Mouse (Mus musculus) neutrophil, adult 5-6 weeks (primary cell): ENCODE results near the gene Spink4. TPM values are rescaled to one million over a fixed set of nuclear protein-coding genes. Genes with fewer than 3 reads are reported as not detected.

Experiments used
- ATAC-seq: fragments of 151-379, 151-347 bp; 2 replicates; pipeline ENCODE4 v1.8.0; 2017; ENCODE audit warnings: mild to moderate bottlenecking, moderate TSS enrichment; ENCODE audit not compliant: insufficient number of reproducible peaks, poor library complexity, low FRiP score, severe bottlenecking; ENCODE audit errors: extremely low read depth
- total RNA-seq: library from RNA; stranded (forward); fragments of 200-1000 nt; gene quantifications from 2 replicates; pipeline ENCODE4 v1.2.3, GENCODE M21; 2017

Spink4 gene
- total RNA-seq, result not detected in 2 replicates

- ATAC-seq, result no peak
Observed at GRCm38 (mm10) chr4:40919785-40920184, at the start of gene Spink4. Gene Spink4, plus strand, starts transcription at chr4:40920052.

GRCm38 (mm10) chr4:40870206-40870605 lies 49.6 kb upstream of the Spink4 start:
- ATAC-seq, result no peak

GRCm38 (mm10) chr4:40872129-40872528 lies 47.7 kb upstream of the Spink4 start:
- ATAC-seq, result no peak

- no peak for ATAC-seq
Observed at GRCm38 (mm10) chr4:40873320-40873719, 46.5 kb upstream of the Spink4 start.

- no peak for ATAC-seq
Observed at GRCm38 (mm10) chr4:40874151-40874600, 45.7 kb upstream of the Spink4 start.

GRCm38 (mm10) chr4:40874794-40875552 lies 44.9 kb upstream of the Spink4 start:
- ATAC-seq, result no peak

- ATAC-seq, result peak; percentile 82
Observed at GRCm38 (mm10) chr4:40875842-40876241, 44.0 kb upstream of the Spink4 start.

- peak; percentile 64 for ATAC-seq
Observed at GRCm38 (mm10) chr4:40876814-40877371, 43.0 kb upstream of the Spink4 start.

- ATAC-seq, result no peak
Observed at GRCm38 (mm10) chr4:40877528-40877927, 42.3 kb upstream of the Spink4 start.

GRCm38 (mm10) chr4:40883200-40883599 lies 36.7 kb upstream of the Spink4 start:
- ATAC-seq, result no peak; the same call in 1 of the 2 replicates

GRCm38 (mm10) chr4:40884282-40885165 lies 35.3 kb upstream of the Spink4 start:
- no peak for ATAC-seq

GRCm38 (mm10) chr4:40885166-40885525 lies 34.7 kb upstream of the Spink4 start:
- no peak for ATAC-seq

GRCm38 (mm10) chr4:40885883-40886282 lies 34.0 kb upstream of the Spink4 start:
- no peak for ATAC-seq

GRCm38 (mm10) chr4:40888839-40889238 lies 31.0 kb upstream of the Spink4 start:
- ATAC-seq, result no peak

GRCm38 (mm10) chr4:40889252-40889651 lies 30.6 kb upstream of the Spink4 start:
- no peak for ATAC-seq

- ATAC-seq, result no peak
Observed at GRCm38 (mm10) chr4:40889983-40890382, 29.9 kb upstream of the Spink4 start.

- ATAC-seq, result no peak
Observed at GRCm38 (mm10) chr4:40891206-40891605, 28.6 kb upstream of the Spink4 start.

GRCm38 (mm10) chr4:40895118-40895517 lies 24.7 kb upstream of the Spink4 start:
- ATAC-seq, result no peak

GRCm38 (mm10) chr4:40895646-40896045 lies 24.2 kb upstream of the Spink4 start:
- no peak for ATAC-seq
